Mouse (Mus musculus) ovary, postnatal 14 days (tissue): Measurements from ENCODE around the gene Nacad.

ENCODE experiments used
- DNase-seq: peaks from one replicate; pipeline ENCODE4 v3.0.0; 2022; ENCODE audit warnings: low spot score

Nacad gene

DNA sequence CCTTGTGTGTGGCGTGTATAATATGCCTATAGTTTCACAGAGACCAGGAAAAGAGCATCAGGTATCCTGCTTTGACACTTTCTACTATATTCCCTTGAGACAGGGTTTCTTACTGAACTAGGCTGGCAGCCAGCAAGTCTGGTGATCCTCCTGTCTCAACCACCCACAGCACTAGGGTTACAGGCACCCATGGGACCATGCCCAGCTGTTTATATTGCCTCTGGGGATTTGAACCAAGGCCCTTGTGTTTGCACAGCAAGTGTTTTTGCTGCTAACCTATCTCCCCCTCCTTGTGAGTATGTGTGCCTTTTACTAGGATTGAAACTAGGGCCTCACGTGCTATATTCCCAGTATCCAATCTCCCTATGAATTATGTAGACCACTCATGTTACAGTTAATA, 24.3 kb downstream of the Nacad start:
- no peak for DNase-seq

DNA sequence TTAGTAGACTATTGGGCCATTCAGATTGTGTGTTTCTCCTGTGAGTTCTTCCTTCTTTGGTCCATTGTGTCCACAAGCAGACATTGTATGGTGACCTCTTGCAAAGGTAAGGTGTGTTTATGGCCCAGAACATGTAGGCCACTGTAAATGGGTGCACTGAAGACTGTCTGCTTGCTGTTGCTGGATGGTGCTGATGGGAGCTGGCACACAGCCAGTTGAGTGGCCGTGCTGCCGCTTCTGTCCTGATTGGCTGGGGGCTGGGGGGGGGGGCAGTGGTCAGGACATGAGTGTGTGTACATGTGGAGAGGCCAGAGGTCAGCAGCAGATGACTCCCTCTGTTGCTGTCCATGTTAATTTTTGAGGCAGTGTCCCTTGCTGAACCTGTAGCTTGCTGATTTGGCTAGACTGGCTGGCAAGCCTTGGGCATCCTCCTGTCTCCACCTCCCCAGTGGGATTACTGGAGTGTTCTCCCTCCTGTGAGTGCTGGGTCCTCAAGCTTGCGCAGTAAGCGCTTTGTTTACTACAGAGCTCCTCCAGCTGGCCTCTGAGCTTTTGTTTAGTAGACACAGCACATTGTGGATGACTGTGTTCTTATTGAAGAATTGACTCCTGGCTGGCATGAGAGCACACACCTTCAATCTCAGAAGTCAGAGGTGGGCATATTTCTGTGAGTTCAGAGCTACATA, 25.6 kb downstream of the Nacad start:
- DNase-seq = no peak

DNA sequence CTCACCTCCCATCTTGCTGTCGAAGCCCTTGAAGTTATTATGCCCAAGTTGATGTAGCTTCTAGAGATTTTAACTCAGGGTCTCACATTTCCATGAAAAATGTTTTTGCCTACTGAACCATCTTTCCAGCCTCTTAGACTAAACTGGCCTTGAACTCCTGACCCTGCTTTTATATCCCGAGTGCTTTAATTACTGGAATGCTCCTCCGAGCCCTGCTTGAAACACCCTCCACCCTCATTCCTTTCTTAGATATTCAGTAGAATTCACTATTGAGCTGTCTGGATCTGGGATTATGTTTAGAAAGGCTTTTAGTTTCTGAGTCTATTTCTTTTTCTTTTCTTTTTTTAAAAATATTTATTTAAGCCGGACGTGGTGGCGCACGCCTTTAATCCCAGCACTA, 26.5 kb downstream of the Nacad start:
- no peak for DNase-seq

DNA sequence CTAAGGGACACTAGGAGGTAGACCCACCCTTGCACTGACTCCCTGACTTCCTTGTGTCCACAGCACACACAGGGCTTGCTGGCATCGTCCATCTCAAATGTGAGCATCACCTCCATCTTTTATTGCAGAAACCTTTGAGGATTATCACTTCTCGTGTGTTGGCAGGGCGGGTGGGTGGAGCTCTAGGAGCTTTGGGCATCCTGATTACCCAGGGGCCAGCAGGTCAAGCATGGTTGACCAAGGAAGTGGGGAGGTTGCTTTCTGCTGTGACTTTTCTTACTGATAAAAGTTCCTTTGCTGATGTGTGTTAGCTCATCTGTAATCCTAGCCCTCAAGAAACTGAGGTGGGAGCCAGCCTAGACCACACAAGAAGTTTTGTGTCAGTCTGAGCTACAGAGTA, 29.7 kb downstream of the Nacad start:
- DNase-seq = no peak

DNA sequence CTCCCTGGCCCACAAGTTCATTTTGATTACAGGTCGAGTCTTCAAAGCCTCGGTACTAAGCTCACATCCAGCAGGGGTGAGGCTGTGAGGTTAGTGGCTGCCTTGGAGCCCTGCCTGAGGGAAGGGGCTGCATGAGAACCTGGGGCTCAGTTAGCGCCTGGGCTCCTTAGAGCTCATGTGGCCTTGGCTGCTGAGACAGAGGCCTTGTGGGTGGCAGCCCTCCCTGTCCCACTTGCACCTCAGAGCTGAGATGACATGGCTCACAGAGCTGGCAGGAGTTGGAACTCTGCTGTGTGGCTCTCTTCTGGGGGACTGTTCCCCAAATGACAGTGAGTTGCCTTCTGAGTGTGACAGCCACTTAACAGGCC, 36.5 kb downstream of the Nacad start:
- DNase-seq = no peak

DNA sequence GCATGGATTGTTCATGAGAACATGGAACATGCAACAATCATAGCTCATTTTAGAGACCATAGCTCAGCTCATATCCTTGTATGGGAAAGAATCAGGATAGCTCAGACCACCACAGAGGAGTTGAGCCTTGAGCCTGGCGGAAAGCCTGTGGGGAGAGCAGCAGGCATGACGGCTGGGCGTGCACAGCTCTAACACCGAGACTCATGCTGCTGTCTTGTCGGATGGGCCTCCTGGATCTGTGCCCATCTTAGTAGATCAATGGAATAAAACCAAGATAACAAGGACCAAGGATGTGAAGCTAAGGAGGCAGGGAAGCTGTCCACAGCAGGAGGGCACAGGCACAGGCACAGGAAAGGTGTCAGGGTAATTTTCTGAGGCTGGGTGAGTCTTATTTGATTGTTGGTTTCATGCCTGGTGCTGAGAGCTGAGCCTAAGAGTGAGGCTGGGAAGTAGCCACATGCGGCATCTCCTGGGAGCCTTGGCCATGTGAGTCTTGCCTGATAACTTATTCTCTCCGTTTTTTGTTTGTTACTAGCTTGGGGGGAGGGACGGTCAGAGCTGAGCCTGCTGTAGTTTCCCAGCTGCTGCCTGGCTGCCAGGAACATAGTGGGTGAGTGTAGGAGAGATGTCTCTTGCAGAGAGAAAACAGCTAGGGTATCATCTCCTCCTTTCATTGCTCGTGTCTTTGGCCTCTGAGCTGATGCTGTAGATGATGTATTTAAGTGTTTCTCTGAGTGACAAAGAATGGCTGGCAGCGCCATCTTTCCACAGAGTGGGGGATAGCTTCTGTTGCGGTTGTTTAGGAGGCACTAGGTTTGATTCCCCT, 37.1 kb downstream of the Nacad start:
- no peak for DNase-seq

DNA sequence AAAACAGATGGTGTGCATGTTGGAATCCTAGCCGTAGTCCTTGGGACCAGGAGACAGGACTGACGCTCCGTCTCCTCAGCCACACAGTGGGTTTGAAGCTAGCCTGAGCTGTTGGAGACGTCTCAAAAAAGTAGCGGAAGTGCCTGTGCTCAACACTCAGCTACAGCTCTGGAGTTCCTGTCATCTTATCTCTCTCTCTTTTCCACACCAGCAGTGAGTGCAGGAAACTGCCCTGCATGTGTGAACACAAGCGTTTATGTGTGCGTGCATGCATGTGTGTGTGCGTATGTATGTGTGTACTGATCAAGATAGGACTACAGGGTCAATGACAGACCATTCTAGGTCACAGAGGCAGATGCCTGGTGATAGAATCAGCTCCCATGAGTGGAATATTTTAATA, 37.9 kb downstream of the Nacad start:
- no peak for DNase-seq

DNA sequence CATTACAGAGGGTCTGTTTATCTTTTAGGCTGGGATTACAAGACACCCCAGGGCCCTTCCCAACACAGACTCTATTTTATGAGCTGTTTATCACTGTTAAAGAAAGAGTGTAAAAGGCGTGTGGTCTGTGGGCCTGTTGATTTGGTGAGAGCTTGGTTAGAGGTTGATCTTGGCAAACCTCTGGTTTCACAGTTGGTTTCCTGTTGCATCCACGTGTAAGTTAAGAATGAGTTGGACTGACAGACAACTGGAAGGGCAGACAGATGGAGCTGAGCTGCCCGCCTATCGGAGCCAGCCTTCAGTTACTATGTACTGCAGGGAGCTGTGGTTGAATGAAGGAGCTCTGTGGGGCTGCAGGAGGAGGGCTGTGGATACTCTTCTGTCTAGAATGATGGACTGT, 39.4 kb downstream of the Nacad start:
- no peak for DNase-seq

DNA sequence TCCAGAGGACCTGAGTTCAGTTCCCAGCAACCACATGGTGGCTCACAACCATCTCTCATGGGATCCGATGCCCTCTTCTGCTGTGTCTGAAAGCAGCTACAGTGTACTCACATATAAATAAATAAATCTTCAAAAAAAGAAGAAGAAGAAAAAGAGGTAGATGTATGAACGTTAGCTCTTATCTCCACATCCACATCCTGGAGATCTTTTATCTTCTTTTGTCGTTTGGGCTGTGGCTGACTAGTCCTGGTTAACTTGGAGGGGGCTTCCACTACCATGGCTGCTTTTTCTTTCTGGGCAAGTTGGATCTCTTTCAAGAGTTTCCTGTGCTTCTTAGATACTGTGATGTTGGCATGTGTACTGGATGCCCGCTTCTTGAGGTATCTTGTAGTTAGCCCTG, 42.7 kb downstream of the Nacad start:
- no peak for DNase-seq

DNA sequence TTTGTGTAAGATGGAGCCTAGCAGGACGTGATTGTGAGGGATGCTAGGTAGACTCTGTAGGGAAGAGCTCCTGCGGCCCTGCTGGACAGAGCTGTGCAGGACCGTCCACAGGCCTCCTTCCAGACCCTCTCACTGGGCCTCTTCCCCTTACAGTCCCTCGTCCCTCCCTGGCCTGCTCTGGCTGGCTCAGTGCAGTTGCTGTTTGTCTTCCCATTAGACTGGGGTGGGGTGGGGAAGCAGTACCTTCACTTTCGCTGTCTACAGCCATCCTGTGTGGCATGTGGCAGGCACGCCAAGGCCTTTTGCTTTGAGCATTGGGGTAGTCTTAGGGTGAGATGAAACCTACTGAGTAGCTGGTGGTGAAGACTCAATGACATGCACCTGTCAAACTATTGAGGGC, 43.5 kb downstream of the Nacad start:
- DNase-seq = no peak

DNA sequence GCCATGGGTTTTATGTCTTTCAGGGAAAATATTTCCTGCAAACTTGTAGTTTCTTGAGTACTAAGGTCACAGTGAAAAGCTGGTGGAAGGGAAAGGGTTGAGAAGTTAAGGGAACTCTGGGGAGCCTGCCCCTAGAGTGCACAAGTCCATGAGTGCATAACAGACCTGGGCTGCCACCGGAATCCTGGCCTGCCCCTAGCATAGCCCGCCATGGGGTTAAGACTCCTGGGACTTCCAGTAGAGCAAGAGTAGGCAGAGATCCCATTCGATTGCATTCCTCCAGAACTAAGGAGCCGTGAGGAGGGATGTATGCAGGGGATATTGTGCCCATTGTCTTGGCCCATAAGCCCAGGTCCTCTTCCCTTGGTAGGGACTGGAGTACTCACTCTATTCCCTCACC, 44.4 kb downstream of the Nacad start:
- no peak for DNase-seq

DNA sequence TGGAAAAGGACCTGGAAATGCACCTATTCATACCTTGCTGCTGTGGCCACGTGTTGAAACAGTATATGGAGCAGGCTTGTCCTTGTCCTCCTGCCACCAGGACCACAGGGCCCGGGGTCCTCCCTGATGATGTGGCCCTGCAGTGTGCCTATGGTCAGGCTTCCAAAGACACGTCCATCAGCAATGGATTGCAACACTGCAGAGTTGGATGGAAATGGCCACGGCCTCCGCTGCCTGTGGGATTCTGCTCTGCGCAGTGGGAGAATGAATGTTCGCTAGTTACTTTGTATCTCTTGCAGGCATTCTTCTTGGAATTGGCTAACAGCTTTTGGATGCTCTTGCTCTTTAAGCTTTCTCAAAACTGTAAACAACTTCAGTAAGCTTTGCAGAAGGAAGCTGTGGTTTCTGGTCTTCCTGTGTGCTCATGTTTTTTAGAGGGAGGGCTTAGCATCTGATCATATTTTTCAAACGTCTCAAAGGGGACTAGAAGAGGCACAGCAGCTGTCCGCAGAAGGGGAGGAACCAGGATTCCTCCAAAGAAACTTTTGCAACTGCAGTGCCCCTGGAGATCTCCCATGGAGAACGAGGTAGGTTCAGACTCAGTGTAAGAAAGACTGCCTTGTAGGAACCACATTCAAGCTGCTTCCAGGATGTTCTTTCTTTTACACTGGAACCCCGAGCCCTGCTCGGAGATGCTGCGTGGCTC, 45.0 kb downstream of the Nacad start:
- no peak for DNase-seq

DNA sequence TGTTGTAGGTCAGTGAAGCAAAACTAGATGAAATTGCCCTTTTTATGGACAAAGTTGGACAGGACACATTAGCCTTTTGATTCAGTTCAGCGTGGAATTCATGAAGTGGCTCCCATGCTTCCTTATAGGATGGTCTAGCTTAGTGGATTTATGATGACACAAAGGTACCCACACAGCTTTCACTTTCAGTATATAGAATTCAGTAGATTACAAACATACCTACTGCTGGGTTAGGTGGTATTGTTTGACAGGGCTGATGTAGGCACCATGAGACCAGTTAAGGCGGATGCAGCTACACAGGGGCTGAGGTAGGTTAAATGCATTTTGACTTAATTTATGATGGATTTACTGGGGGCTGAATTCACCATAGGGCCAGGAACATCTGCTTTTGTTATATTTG, 45.9 kb downstream of the Nacad start:
- no peak for DNase-seq

DNA sequence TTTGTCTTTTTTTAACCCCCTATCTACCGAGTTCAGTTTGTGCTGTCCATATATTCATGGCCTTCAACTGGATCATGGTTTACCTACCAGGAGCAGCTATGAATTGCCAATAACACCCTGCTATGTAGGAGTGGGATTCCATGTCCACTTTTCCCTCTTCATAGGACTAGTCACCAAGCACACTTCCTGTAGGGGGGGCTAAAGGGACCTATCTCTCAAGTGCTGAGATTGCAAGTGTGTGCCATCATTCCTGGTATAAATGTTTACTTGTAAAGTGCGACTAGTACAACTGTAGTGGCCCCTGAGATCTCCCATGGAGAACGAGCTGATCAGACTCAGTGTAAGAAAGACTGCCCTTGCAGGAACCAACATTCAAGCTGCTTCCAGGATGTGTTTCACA, 47.6 kb downstream of the Nacad start:
- DNase-seq = no peak

DNA sequence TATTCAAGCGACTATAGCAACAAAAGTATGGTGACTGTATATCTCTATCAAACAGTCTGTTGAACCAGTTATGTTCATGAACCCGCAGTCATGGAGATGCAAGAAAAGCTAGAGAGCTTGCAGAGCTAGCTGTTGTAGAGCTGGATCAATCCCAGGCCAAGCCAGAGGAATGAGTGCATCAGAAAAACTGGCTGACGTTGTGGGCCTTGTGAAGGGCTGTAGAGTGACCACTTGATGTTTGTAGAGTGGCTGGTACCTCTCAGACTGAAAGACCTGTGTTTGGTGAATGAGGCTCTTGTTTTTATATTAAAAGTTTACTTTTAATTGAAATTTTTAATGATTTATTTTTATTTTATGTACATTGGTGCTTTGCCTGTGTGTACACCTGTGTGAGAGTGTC, 55.7 kb downstream of the Nacad start:
- DNase-seq = no peak

DNA sequence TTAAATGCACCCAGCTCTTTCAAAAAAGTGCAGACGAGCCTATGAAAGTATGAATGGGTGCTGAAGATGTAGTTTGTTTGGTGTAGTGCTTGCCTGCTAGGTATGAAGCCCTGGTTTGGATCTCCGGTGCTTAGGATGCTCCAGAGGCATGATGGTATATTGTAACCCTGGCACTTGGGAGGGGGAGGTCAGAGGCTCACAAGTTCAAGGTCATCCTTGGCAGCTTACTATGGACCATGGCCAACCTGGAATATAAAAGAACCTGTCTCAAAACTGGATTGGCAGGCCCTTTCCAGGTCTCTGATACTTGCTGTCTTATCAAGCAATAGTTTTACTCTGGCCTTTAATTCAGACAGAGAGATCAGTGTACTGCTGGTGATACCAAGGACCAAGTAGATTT, 56.1 kb downstream of the Nacad start:
- DNase-seq = no peak
